Mouse (Mus musculus) frontal cortex, postnatal 10 days (tissue): ENCODE data around the gene Olfr175-ps1.

ENCODE experiments used
- DNase-seq, 2 experiments: peaks; one replicate each; pipeline ENCODE4 v3.0.0; 2022; ENCODE audit warnings: low spot score in 2 of 2, mixed read lengths in 1 of 2

The Olfr175-ps1 gene

GRCm38 (mm10) chr16:58826732-58827319, at the start of gene Olfr175-ps1:
Gene Olfr175-ps1 (minus strand): TSS chr16:58826782.
- no peak for DNase-seq

- no peak for DNase-seq
Observed at GRCm38 (mm10) chr16:58874668-58875067, 48.1 kb upstream of the Olfr175-ps1 start, which contains the start of gene Olfr177. Gene Olfr177 (minus strand): TSS chr16:58874768.

GRCm38 (mm10) chr16:58861479-58861878, 34.9 kb upstream of the Olfr175-ps1 start:
- DNase-seq, result no peak

GRCm38 (mm10) chr16:58860032-58860737, 33.6 kb upstream of the Olfr175-ps1 start:
- DNase-seq, result no peak

- no peak for DNase-seq
Observed at GRCm38 (mm10) chr16:58800168-58800567, 26.4 kb downstream of the Olfr175-ps1 start, which contains the start of gene Olfr173. Gene Olfr173 (minus strand): TSS chr16:58800268.
